Mouse (Mus musculus) brain, embryonic 14.5 days (tissue): Measurements from ENCODE around the gene Mylk.

Source experiments
- CTCF ChIP-seq: fragments of 200-500 bp; IDR thresholded peaks from 2 replicates; pipeline ENCODE4 v1.5.1; 2012; ENCODE audit warnings: inconsistent platforms, mild to moderate bottlenecking, moderate library complexity, borderline replicate concordance; ENCODE audit not compliant: insufficient read depth, insufficient read length; ENCODE audit errors: extremely low read depth
- POLR2A ChIP-seq: fragments of 200-500 bp; IDR thresholded peaks from 2 replicates; pipeline ENCODE4 v1.6.1; 2012; ENCODE audit warnings: mild to moderate bottlenecking, inconsistent platforms, borderline replicate concordance; ENCODE audit not compliant: poor library complexity, insufficient read depth, insufficient read length, severe bottlenecking; ENCODE audit errors: extremely low read depth

DNA sequence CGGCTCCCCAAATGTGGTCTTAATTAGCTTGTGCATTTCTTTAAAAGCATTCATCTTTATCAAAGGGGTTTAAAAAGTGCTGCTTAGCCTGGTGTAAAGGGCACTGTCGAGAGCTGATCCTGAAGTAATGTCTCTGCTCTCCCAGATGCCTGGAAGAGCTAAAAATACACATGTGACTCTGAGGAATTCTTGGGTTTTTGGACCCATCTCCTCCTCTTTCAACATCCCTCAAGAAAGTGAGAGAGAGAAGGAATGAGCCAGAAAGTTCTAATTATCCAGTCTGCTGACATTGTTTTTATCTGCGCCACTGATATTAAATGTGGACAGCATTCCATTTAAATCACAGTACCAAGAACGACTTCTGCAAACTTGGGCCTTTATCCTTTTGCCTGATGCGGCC is 48.0 kb downstream of the Mylk start:
- TF ChIP-seq CTCF (no peak), POLR2A (no peak)
